Mouse (Mus musculus): ENCODE measurements around the gene Tubb4b.
"Not testable (repeated sequence)": the region's sequence is repeated elsewhere in the genome, so short reads cannot be mapped to it uniquely, and the experiment has no call there.

Gene Tubb4b

DNA sequence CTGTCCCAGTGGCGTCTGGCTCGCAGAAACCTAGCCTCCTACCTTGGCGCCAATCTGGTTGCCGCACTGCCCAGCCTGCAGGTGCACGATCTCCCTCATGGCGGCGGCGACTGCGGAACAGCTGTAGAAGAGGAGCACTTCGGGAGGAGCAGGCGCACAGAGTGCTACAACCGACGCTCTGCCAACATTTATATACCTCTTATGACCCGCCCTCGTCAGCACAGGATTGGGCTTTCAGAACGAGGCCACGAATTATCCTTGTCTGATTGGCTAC is at the start of gene Tubb4b:
Gene Tubb4b (minus strand): TSS at position 211 of the 274 bp plus-strand sequence.
- no peak for DNase-seq (ENCODE audit: low spot score)

DNA sequence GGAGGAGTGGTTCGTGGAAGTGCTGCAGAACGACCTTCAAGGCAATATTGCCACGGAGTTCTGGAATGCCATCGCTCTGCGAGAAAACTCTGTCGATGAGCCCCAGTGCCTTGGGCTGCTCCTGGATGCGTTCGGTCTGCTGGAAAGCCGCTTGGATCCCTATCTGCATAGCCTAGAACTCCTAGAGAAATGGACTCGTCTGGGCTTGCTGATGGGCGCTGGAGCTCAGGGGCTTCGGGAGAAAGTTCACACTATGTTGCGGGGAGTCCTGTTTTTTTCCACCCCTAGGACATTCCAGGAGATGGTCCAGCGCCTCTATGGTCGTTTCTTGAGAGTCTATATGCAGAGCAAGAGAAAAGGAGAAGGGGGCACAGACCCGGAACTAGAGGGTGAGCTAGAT is 48.5 kb upstream of the Tubb4b start:
- DNase-seq (ENCODE audit: low spot score), result no peak

- no peak for DNase-seq (ENCODE audit: low spot score)
Observed at GRCm38 (mm10) chr2:25272515-25272914, 48.0 kb upstream of the Tubb4b start.

DNA sequence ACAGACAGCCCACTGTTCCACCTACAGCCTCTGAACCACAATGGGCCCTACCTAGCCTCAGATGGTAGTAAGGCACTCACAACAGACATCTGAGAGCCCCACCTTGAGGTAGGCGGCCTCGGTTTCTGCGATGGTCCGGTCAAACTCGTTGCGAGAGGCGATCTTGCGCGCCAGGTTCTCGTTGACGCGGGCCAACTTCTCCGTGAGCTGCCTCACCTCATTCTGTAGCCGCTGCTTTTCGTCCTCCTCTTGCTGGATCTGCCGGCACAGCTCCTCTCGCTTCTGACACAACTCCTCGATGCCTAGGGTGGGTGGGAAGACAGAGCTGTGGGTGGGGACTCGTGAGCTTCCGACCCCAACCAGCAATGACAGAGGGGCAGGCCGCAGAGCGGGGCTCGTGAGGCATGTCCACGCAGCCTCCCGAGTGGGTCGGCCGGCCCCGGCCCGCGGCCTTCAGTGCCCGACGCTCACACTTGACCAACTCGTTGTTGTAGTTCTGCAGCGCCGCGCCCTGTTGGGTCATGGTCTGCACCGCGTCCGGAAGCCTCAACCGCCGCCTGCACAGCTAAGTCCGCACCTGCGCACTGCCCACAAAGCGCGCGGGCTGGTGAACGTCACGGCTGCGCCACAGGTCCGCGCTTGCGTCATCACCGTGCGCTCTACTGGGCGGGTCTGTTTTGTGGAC is 47.5 kb upstream of the Tubb4b start, which contains the start of the genes Ssna1 and Anapc2:
Gene Ssna1 (minus strand): TSS at position 612 of the 685 bp plus-strand sequence.
Gene Anapc2 (plus strand): TSS at position 652 of the 685 bp plus-strand sequence.
- DNase-seq (ENCODE audit: low spot score), result peak; percentile 97

DNA sequence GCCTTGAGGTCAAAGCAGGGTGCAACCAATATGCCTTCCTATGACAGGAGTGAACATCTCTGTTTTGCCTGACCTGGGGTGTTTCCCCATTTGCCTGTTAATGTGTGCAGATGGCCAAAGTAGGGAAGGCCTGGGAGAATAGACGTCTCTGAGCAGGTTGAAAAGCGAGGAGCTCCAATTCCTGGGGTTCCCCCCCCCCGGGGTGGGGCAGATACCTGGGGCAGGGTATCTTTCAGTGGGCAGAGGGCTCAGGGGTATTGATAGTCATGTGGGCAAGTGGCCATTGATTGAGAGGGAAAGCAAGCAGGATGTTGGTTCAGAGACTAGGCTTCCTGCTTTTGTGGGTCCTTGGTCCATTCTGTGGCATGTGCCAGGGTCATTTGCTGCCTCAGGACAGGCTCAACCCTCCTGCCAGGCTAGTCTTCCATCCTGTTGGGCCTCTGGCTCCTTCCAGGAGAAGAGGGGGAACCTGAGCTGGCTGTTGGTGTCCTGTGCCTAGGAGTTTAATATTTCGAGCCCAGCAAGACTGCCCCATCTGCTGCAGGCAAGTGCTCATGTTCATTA is 43.3 kb upstream of the Tubb4b start:
- no peak for DNase-seq (ENCODE audit: low spot score)

GRCm38 (mm10) chr2:25267241-25267640 is 42.7 kb upstream of the Tubb4b start:
- DNase-seq (ENCODE audit: low spot score), result no peak

GRCm38 (mm10) chr2:25266720-25267119 is 42.2 kb upstream of the Tubb4b start:
- no peak for DNase-seq (ENCODE audit: low spot score)

GRCm38 (mm10) chr2:25265897-25266656 is 41.6 kb upstream of the Tubb4b start:
- no peak for DNase-seq (ENCODE audit: low spot score)

DNA sequence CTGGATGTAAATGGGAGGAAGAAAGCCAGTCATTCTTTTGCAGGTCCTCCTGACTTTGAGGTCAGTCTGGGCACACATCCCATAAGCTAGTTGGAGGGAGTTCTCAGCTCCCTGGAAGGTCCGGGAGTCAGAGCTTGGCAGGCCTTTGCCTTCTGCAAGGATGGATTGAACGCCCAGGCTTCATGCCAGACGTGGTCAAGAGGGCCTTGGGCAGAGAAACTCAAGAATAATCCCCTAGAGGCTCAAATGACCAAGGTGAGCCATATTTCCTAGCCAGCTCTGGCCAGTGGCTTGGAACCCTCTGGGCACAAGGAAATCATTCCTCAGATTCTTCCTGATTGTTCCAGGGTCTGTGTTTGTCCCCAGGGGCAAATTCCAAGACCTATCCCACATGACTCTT is 40.3 kb upstream of the Tubb4b start:
- DNase-seq (ENCODE audit: low spot score), result no peak

GRCm38 (mm10) chr2:25264286-25264660 is 39.8 kb upstream of the Tubb4b start:
- DNase-seq (ENCODE audit: low spot score), result no peak

GRCm38 (mm10) chr2:25263623-25264285 is 39.3 kb upstream of the Tubb4b start:
- no peak for DNase-seq (ENCODE audit: low spot score)

- DNase-seq (ENCODE audit: low spot score), result no peak
Observed at GRCm38 (mm10) chr2:25262795-25263622, 38.5 kb upstream of the Tubb4b start.

DNA sequence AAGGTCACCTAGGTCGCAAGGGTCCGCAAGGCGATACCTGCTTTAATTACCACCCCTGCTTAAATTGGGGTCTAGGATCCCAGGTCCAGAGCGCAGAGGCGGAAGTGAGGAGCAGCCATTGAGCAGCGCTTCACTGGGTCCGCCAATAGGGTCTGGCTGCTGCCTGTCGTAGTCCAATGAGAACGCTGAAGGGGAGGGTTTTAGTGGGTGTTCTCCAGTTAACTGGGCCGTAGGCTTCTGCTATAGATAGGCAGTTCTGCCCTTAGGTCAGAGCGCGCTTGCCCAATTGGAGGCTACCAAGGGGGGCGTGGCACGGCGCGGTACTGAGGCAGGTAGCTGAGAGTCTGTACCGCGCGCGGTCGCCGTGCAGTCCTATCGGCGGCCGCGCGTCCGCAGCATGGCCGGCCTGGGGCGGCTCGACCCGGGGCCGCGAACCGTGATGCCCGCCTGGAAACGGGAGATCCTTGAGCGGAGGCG is 37.8 kb upstream of the Tubb4b start, which contains the start of gene Tprn:
Gene Tprn (plus strand): TSS at position 328 of the 477 bp plus-strand sequence.
- peak; percentile 94 for DNase-seq (ENCODE audit: low spot score)

DNA sequence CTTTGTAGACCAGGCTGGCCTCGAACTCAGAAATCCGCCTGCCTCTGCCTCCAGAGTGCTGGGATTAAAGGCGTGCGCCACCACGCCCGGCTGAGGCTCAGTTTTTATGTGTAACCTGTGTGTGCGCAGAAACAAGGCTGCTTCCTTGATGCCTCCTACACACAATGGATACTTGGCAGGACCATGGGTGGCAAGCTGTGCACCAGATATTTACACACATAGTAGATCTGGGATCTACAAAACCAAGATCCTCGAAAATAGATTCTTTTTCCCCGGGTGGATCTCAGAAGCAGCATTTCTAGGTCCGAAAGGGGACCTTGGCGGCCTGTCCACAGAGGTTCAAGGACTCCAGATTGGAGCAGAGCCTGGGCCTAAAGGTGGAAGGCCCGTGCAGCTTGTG is 37.4 kb upstream of the Tubb4b start:
- DNase-seq (ENCODE audit: low spot score), result peak; percentile 49

DNA sequence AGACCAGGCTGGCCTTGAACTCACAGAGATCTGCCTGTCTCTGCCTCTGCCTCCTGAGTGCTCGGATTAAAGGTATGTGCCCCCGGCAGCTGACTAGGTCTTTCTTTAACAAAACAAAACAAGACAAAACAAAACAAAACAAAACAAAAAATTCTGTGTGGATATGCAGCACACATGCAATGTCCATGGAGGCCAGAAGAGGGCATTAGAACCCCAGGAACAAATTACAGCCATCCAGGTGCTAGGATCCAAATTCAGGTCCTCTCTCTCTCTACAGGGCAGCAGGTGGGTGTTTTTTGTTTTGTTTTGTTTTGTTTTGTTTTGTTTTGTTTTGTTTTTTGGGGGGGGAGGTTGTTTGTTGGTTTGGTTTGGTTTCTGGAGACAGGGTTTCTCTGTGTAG is 34.4 kb upstream of the Tubb4b start:
- no peak for DNase-seq (ENCODE audit: low spot score)

DNA sequence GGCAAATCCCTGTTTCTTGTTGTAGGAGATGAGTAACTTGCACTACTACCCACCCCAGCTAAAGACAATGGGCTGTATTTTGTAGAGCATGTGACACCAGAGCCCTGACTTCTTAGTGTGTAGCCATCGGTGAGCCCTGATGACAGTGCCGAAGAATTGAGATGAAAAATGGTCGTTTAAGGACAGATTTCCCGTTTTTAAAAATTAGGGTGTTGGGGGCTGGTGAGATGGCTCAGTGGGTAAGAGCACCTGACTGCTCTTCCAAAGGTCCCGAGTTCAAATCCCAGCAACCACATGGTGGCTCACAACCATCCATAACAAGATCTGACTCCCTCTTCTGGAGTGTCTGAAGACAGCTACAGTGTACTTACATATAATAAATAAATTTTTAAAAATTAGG is 32.7 kb upstream of the Tubb4b start:
- not testable (repeated sequence) for DNase-seq (ENCODE audit: low spot score)

GRCm38 (mm10) chr2:25256443-25257109 is 32.1 kb upstream of the Tubb4b start:
- not testable (repeated sequence) for DNase-seq (ENCODE audit: low spot score)

DNA sequence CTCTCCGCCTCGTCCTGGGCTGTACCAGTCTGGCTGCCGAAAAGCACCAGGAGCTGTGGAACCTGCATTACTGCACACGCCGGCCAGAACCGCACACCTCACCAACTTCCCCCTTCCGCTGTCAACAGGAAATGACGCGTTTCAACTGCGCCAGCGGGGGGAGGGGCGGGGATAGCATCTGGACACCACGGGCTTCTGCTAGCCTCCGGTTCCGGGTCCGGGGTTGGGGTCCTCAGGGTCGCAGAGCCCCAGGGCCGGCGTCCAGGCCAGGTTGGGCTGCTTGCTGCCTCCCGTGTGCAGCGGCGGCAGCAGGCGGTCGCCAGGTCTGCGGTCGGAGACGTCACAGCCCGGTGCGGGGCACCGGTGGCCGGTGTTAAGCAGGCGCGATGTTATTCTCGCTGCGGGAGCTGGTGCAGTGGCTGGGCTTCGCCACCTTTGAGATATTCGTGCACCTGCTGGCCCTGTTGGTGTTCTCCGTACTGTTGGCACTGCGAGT is 30.8 kb upstream of the Tubb4b start, which contains the start of gene Tmem203:
Gene Tmem203 (plus strand): TSS at position 156 of the 496 bp plus-strand sequence.
- peak; percentile 92 for DNase-seq (ENCODE audit: low spot score)

GRCm38 (mm10) chr2:25252331-25252730 is 27.8 kb upstream of the Tubb4b start:
- DNase-seq (ENCODE audit: low spot score), result no peak

DNA sequence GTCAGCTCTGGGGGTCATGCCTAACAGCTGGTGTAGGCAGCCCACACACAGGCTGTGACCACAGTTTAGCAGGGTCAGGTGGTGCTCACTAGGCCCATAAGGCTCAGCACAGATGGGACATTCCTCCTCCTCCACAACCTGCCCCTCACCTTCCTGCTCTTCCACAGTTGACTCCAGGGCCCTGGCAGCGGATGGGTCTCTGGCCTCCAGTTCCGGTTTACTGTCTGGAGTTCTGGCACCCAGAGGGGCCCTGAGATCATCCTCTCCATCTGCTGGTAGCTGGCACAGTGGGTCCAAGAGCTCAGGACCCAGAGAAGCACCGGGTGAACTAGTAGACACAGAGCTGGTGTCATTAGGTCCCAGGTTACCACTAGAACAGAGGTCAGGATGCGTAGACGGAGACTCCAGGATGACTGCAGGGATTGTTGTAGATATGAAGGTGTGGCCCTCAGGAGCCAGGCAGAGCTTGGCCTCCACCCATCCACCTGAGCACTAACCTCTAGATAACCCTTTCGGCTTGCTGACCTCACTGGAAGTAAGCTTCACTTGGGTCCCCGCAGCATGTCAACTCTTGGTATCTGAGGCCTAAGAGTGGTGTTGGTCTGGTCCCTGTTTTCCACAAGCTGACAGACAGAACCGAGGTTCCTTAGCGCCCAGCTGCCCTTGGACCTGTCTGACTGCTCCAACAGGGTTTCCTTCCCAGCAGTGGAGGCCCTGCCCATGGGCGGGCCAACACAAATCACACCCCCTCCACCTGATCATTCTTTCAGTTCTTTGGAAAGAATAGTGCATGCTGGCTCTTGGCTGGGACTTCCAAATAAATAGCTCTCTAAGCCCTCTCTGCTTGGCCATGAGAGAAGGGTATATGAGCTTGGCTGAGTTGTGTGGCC is 21.9 kb upstream of the Tubb4b start, which contains the start of gene AL732309.1:
Gene AL732309.1 (minus strand): TSS at position 681 of the 890 bp plus-strand sequence.
- no peak for DNase-seq (ENCODE audit: low spot score)
